ENCODE assay signal across 12 mouse cellular contexts in the genomic region with DNA sequence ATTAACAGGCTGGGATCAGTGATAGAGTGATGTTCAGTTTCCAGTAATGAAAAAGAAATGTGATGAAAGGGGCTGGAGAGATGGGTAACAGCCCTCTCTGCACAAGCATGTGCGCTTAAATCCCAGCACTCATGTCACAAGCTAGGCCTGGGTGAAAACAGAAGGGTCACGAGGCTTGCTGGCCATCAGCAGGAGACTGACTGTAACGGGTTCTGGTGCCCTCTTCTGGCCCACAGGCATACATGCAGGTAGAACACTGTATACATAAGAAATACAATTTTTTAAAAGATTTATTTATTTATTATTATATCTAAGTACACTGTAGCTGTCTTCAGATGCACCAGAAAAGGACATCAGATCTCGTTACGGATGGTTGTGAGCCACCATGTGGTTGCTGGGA. TPM values are rescaled to one million over a fixed set of nuclear protein-coding genes. Genes with fewer than 3 reads are reported as not detected.
DNase-seq lines count a peak whose midpoint lies in the region; ATAC-seq and TF ChIP-seq lines count a peak whose summit lies in the region.
"Had no signal": no experiment of that assay in that cellular context is flagged by ENCODE, and none has a peak within 500 bp of the region (broad histone marks: within the 10 kb centered on the region; RNA-seq: fewer than 3 reads in every experiment).

No protein-coding gene starts in this region.

- ATAC-seq in forebrain, embryonic 14.5 days, result no peak
- no peak for ATAC-seq in forebrain, embryonic 15.5 days (replicated peaks)
- no peak for ATAC-seq in liver, embryonic 14.5 days (ENCODE audit: insufficient read depth)
- no peak for ATAC-seq in liver, embryonic 11.5 days (replicated peaks; ENCODE audit: low FRiP score)
- no peak for ATAC-seq in activated CD4-positive, CD25-positive, alpha-beta regulatory T cell, adult 4 months

- H3K27ac ChIP-seq in forebrain, embryonic 14.5 days (ENCODE audit: low read depth, low read length), result no peak overlapping the region
- H3K27ac ChIP-seq in forebrain, embryonic 15.5 days (replicated peaks), result no peak overlapping the region
- H3K27ac ChIP-seq in liver, embryonic 14.5 days, result no peak overlapping the region
- no peak overlapping the region for H3K27ac ChIP-seq in liver, embryonic 11.5 days (ENCODE audit: low read depth, low read length)
- no peak overlapping the region for H3K27ac ChIP-seq in MEL (ENCODE audit: control insufficient read depth, low read depth, low read length)
- H3K27ac ChIP-seq: limb, embryonic 15.5 days had no signal

- H3K79me2 ChIP-seq in MEL (ENCODE audit: control insufficient read depth, insufficient read depth, low read length, poor library complexity), result no peaks in the 10 kb centered on the region

- H3K4me3 ChIP-seq in forebrain, embryonic 14.5 days (ENCODE audit: low read depth, low read length), result no peak overlapping the region
- no peak overlapping the region for H3K4me3 ChIP-seq in forebrain, embryonic 15.5 days
- no peak overlapping the region for H3K4me3 ChIP-seq in liver, embryonic 14.5 days (ENCODE audit: insufficient read depth in 1 of 2, low read depth in 2 of 2, low read length in 2 of 2)
- H3K4me3 ChIP-seq in liver, embryonic 11.5 days (ENCODE audit: low read depth, low read length), result no peak overlapping the region
- H3K4me3 ChIP-seq in MEL (ENCODE audit: control insufficient read depth in 1 of 2, insufficient read depth in 1 of 2, low read depth in 2 of 2, low read length in 2 of 2), result no peak overlapping the region
- H3K4me3 ChIP-seq: erythroblast, embryonic 14.5 days; limb, embryonic 15.5 days had no signal

- no peak for TF ChIP-seq EP300 in liver, embryonic 14.5 days (IDR thresholded peaks at IDR 0.05; ENCODE audit: low read depth)
- TF ChIP-seq EP300 in MEL (IDR thresholded peaks at IDR 0.05; ENCODE audit: low read depth in 1 of 2, low read length in 2 of 2), result no peak

- WGBS in forebrain, embryonic 14.5 days, result 70% methylated on average over 5 of the region's 5 CpGs
- WGBS in forebrain, embryonic 15.5 days, result 72% methylated on average over 5 of the region's 5 CpGs
- 48% methylated on average over 5 of the region's 5 CpGs for WGBS in liver, embryonic 14.5 days (ENCODE audit: insufficient replicate concordance)
- WGBS in liver, embryonic 11.5 days, result 62% methylated on average over 5 of the region's 5 CpGs

- peak; percentile 38 for TF ChIP-seq CTCF in liver, embryonic 14.5 days (IDR thresholded peaks at IDR 0.05; ENCODE audit: low read depth)
- peak; percentile 5 to 44 (median 29); a peak in 4 of 6 replicates for TF ChIP-seq CTCF in MEL (IDR thresholded peaks at IDR 0.05 in 2 of 3, conservative IDR thresholded peaks at IDR 0.05 in 1 of 3; ENCODE audit: control insufficient read depth in 1 of 3, insufficient read depth in 1 of 3, low read depth in 2 of 3, low read length in 3 of 3, poor library complexity in 1 of 3, severe bottlenecking in 1 of 3)

- H3K9ac ChIP-seq in forebrain, embryonic 14.5 days (ENCODE audit: low read length), result no peak overlapping the region
- H3K9ac ChIP-seq in forebrain, embryonic 15.5 days (replicated peaks), result no peak overlapping the region
- no peak overlapping the region for H3K9ac ChIP-seq in liver, embryonic 14.5 days (replicated peaks)
- no peak overlapping the region for H3K9ac ChIP-seq in liver, embryonic 11.5 days (ENCODE audit: low read depth, low read length)
- H3K9ac ChIP-seq in MEL (ENCODE audit: control insufficient read depth, low read depth, low read length, poor library complexity, severe bottlenecking), result no peak overlapping the region
- H3K9ac ChIP-seq: limb, embryonic 15.5 days had no signal

- peak; percentile 17 for DNase-seq in forebrain, embryonic 14.5 days (ENCODE audit: low spot score)
- no peak for DNase-seq in liver, embryonic 14.5 days (ENCODE audit: low read depth in 3 of 3, low spot score in 3 of 3)
- DNase-seq in liver, embryonic 11.5 days (ENCODE audit: low spot score), result no peak
- DNase-seq in MEL (ENCODE audit: low read depth, low spot score), result peak; percentile 11
- peak; percentile 8 for DNase-seq in forelimb bud, embryonic 11.5 days (ENCODE audit: low read depth, low spot score)
- DNase-seq in spleen, adult 18-20 months, result no peak

- H3K36me3 ChIP-seq in forebrain, embryonic 14.5 days (ENCODE audit: control insufficient read depth, insufficient read depth, low read length), result 0 out of 2 replicates have a peak, but pooled peaks cover 2% of the 10 kb centered on the region
- H3K36me3 ChIP-seq in forebrain, embryonic 15.5 days, result no peaks in the 10 kb centered on the region
- H3K36me3 ChIP-seq in liver, embryonic 14.5 days (replicated peaks; ENCODE audit: control insufficient read depth, insufficient read depth, low read depth), result no peaks in the 10 kb centered on the region
- H3K36me3 ChIP-seq in liver, embryonic 11.5 days (ENCODE audit: control insufficient read depth, insufficient read depth, low read length), result no peaks in the 10 kb centered on the region
- no peaks in the 10 kb centered on the region for H3K36me3 ChIP-seq in MEL (ENCODE audit: control insufficient read depth in 1 of 2, insufficient read depth in 2 of 2, low read length in 2 of 2)
- H3K36me3 ChIP-seq: limb, embryonic 15.5 days had no signal

- no peak overlapping the region for H3K4me2 ChIP-seq in forebrain, embryonic 14.5 days (ENCODE audit: low read length)
- no peak overlapping the region for H3K4me2 ChIP-seq in forebrain, embryonic 15.5 days (replicated peaks)
- H3K4me2 ChIP-seq in liver, embryonic 14.5 days (ENCODE audit: low read depth), result no peak overlapping the region
- no peak overlapping the region for H3K4me2 ChIP-seq in liver, embryonic 11.5 days
- H3K4me2 ChIP-seq: limb, embryonic 15.5 days had no signal

- 0 out of 2 replicates have a peak, but pooled peaks cover 4% of the 10 kb centered on the region for H3K27me3 ChIP-seq in forebrain, embryonic 14.5 days (replicated peaks; ENCODE audit: control insufficient read depth, insufficient read depth, low read length)
- H3K27me3 ChIP-seq in forebrain, embryonic 15.5 days, result peaks cover 10% of the 10 kb centered on the region; the same call in 1 of the 2 replicates
- no peaks in the 10 kb centered on the region; the same call in 1 of the 2 replicates for H3K27me3 ChIP-seq in liver, embryonic 14.5 days (ENCODE audit: control insufficient read depth, insufficient read depth, low read length)
- H3K27me3 ChIP-seq in liver, embryonic 11.5 days (replicated peaks; ENCODE audit: control insufficient read depth, insufficient read depth, low read length), result peaks cover 11% of the 10 kb centered on the region; the same call in 1 of the 2 replicates
- no peaks in the 10 kb centered on the region for H3K27me3 ChIP-seq in MEL (ENCODE audit: control insufficient read depth in 1 of 2, insufficient read depth in 2 of 2, low read length in 2 of 2)

- TF ChIP-seq RAD21 in MEL (IDR thresholded peaks at IDR 0.05; ENCODE audit: low read depth, low read length), result peak; percentile 10

- H3K4me1 ChIP-seq in forebrain, embryonic 14.5 days (ENCODE audit: control insufficient read depth, insufficient read depth, low read length), result no peaks in the 10 kb centered on the region
- H3K4me1 ChIP-seq in forebrain, embryonic 15.5 days, result no peaks in the 10 kb centered on the region
- H3K4me1 ChIP-seq in liver, embryonic 14.5 days (replicated peaks; ENCODE audit: control insufficient read depth in 2 of 2, insufficient read depth in 2 of 2, low read length in 1 of 2), result no peaks in the 10 kb centered on the region
- no peaks in the 10 kb centered on the region for H3K4me1 ChIP-seq in liver, embryonic 11.5 days (replicated peaks; ENCODE audit: control insufficient read depth, insufficient read depth, low read length)
- no peaks in the 10 kb centered on the region for H3K4me1 ChIP-seq in MEL (ENCODE audit: control insufficient read depth in 1 of 2, insufficient read depth in 2 of 2, low read length in 2 of 2)
- H3K4me1 ChIP-seq: limb, embryonic 15.5 days had no signal

- H3K9me3 ChIP-seq in forebrain, embryonic 14.5 days (replicated peaks; ENCODE audit: control insufficient read depth, low read length), result no peaks in the 10 kb centered on the region
- no peaks in the 10 kb centered on the region for H3K9me3 ChIP-seq in forebrain, embryonic 15.5 days
- H3K9me3 ChIP-seq in liver, embryonic 14.5 days (ENCODE audit: control insufficient read depth, low read length), result no peaks in the 10 kb centered on the region
- H3K9me3 ChIP-seq in liver, embryonic 11.5 days (ENCODE audit: control insufficient read depth, low read length), result no peaks in the 10 kb centered on the region
- H3K9me3 ChIP-seq in MEL (replicated peaks; ENCODE audit: insufficient read depth, low read length), result no peaks in the 10 kb centered on the region
- H3K9me3 ChIP-seq: limb, embryonic 15.5 days had no signal

- no peak for TF ChIP-seq POLR2A in MEL (IDR thresholded peaks at IDR 0.05; ENCODE audit: control insufficient read depth in 1 of 2, insufficient read depth in 1 of 2, low read depth in 1 of 2, low read length in 2 of 2, poor library complexity in 1 of 2)

RNA-seq across cellular contexts. Expression of a gene that starts 18.0 kb away (rescaled TPM):
- 3.3 and 4.5 TPM in 2 replicates for polyA plus RNA-seq in forebrain, embryonic 14.5 days (2014; fragmentation: Nextera tagmentation; extraction: Ambion mirVana)
- polyA plus RNA-seq in forebrain, embryonic 15.5 days (2015; fragmentation: Nextera tagmentation; extraction: Ambion mirVana), result 6.5 and 6.7 TPM in 2 replicates
- 0.19 and 0.26 TPM in 2 replicates for polyA plus RNA-seq in liver, embryonic 14.5 days (2012; rRNA removed)
- 0.18 and 0.23 TPM in 2 replicates for polyA plus RNA-seq in liver, embryonic 14.5 days (2014; fragmentation: Nextera tagmentation; extraction: Ambion mirVana)
- 1.3 and 1.6 TPM in 2 replicates for polyA plus RNA-seq in liver, embryonic 11.5 days (2014; fragmentation: Nextera tagmentation; extraction: Ambion mirVana)
- total RNA-seq in MEL (2012; rRNA removed), result not detected in 2 replicates
- not detected for polyA plus RNA-seq in MEL (2012; ENCODE audit: insufficient read depth in 1 of 2, insufficient read length in 2 of 2, low read depth in 1 of 2, low replicate concordance in 2 of 2, missing spikeins in 1 of 2)
- 1 to 10 TPM; 2.4 to 3.4 TPM for polyA plus RNA-seq in activated CD4-positive, CD25-positive, alpha-beta regulatory T cell, adult 4 months (2017; shearing (Covaris generic))
- polyA plus RNA-seq: erythroblast, embryonic 14.5 days had no signal

RNA-seq across cellular contexts. Expression of a gene that starts 40.0 kb away (rescaled TPM):
- polyA plus RNA-seq in forebrain, embryonic 14.5 days (2014; fragmentation: Nextera tagmentation; extraction: Ambion mirVana), result not detected in 2 replicates
- 0.47 and 0.73 TPM in 2 replicates for polyA plus RNA-seq in forebrain, embryonic 15.5 days (2015; fragmentation: Nextera tagmentation; extraction: Ambion mirVana)
- 0.07 TPM in 1 of 2 replicates, not detected in the other for polyA plus RNA-seq in liver, embryonic 14.5 days (2012; rRNA removed)
- polyA plus RNA-seq in liver, embryonic 14.5 days (2014; fragmentation: Nextera tagmentation; extraction: Ambion mirVana), result not detected in 2 replicates
- polyA plus RNA-seq in liver, embryonic 11.5 days (2014; fragmentation: Nextera tagmentation; extraction: Ambion mirVana), result not detected in 2 replicates
- not detected in 2 replicates for total RNA-seq in MEL (2012; rRNA removed)
- not detected for polyA plus RNA-seq in MEL (2012; ENCODE audit: insufficient read depth in 1 of 2, insufficient read length in 2 of 2, low read depth in 1 of 2, low replicate concordance in 2 of 2, missing spikeins in 1 of 2)
- under 1 TPM in 1 of 2 experiments, not detected in 1; 0.42 TPM for polyA plus RNA-seq in activated CD4-positive, CD25-positive, alpha-beta regulatory T cell, adult 4 months (2017; shearing (Covaris generic))
- total RNA-seq: hematopoietic stem cell, adult 5-6 weeks had no signal
- polyA plus RNA-seq: erythroblast, embryonic 14.5 days had no signal

RNA-seq across cellular contexts. Expression of a gene that starts 47.6 kb away (rescaled TPM):
- polyA plus RNA-seq in forebrain, embryonic 14.5 days (2014; fragmentation: Nextera tagmentation; extraction: Ambion mirVana), result not detected in 2 replicates
- polyA plus RNA-seq in forebrain, embryonic 15.5 days (2015; fragmentation: Nextera tagmentation; extraction: Ambion mirVana), result not detected in 2 replicates
- 0.41 TPM in 1 of 2 replicates, not detected in the other for polyA plus RNA-seq in liver, embryonic 14.5 days (2012; rRNA removed)
- polyA plus RNA-seq in liver, embryonic 14.5 days (2014; fragmentation: Nextera tagmentation; extraction: Ambion mirVana), result not detected in 2 replicates
- not detected in 2 replicates for polyA plus RNA-seq in liver, embryonic 11.5 days (2014; fragmentation: Nextera tagmentation; extraction: Ambion mirVana)
- not detected in 2 replicates for total RNA-seq in MEL (2012; rRNA removed)
- not detected for polyA plus RNA-seq in MEL (2012; ENCODE audit: insufficient read depth in 1 of 2, insufficient read length in 2 of 2, low read depth in 1 of 2, low replicate concordance in 2 of 2, missing spikeins in 1 of 2)
- polyA plus RNA-seq in activated CD4-positive, CD25-positive, alpha-beta regulatory T cell, adult 4 months (2017; shearing (Covaris generic)), result not detected
- total RNA-seq: hematopoietic stem cell, adult 5-6 weeks had no signal
- polyA plus RNA-seq: erythroblast, embryonic 14.5 days; limb, embryonic 15.5 days had no signal

RNA-seq across cellular contexts. Expression of a gene that starts 53.1 kb away (rescaled TPM):
- not detected in 2 replicates for polyA plus RNA-seq in forebrain, embryonic 14.5 days (2014; fragmentation: Nextera tagmentation; extraction: Ambion mirVana)
- polyA plus RNA-seq in forebrain, embryonic 15.5 days (2015; fragmentation: Nextera tagmentation; extraction: Ambion mirVana), result not detected in 2 replicates
- polyA plus RNA-seq in liver, embryonic 14.5 days (2012; rRNA removed), result not detected in 2 replicates
- polyA plus RNA-seq in liver, embryonic 14.5 days (2014; fragmentation: Nextera tagmentation; extraction: Ambion mirVana), result not detected in 2 replicates
- not detected in 2 replicates for polyA plus RNA-seq in liver, embryonic 11.5 days (2014; fragmentation: Nextera tagmentation; extraction: Ambion mirVana)
- total RNA-seq in MEL (2012; rRNA removed), result not detected in 2 replicates
- polyA plus RNA-seq in MEL (2012; ENCODE audit: insufficient read depth in 1 of 2, insufficient read length in 2 of 2, low read depth in 1 of 2, low replicate concordance in 2 of 2, missing spikeins in 1 of 2), result not detected
- polyA plus RNA-seq in activated CD4-positive, CD25-positive, alpha-beta regulatory T cell, adult 4 months (2017; shearing (Covaris generic)), result not detected
- total RNA-seq: hematopoietic stem cell, adult 5-6 weeks had no signal
- polyA plus RNA-seq: erythroblast, embryonic 14.5 days; limb, embryonic 15.5 days; testis, adult 2 months had no signal

Comparison
In these comparisons a context has a peak if more than half of its experiments do, and no peak if none do; other contexts are left out.
1. DNase-seq: peak in forebrain, embryonic 14.5 days (single experiment), MEL (single experiment) and forelimb bud, embryonic 11.5 days (single experiment); none in liver, embryonic 14.5 days (0 of 3), liver, embryonic 11.5 days (single experiment) and spleen, adult 18-20 months (0 of 2).